Mouse (Mus musculus): ENCODE measurements around the gene Fam198a.

The Fam198a gene

GRCm38 (mm10) chr9:121981466-121982105 lies 30.8 kb downstream of the Fam198a start:
- DNase-seq (ENCODE audit: low read depth, low spot score): peak; percentile 3

GRCm38 (mm10) chr9:121982214-121982613 lies 31.4 kb downstream of the Fam198a start:
- DNase-seq (ENCODE audit: low read depth, low spot score): no peak

GRCm38 (mm10) chr9:121982665-121983064 lies 31.9 kb downstream of the Fam198a start:
- peak; percentile 79 for DNase-seq (ENCODE audit: low read depth, low spot score)

- DNase-seq (ENCODE audit: low read depth, low spot score): peak; percentile 73
Observed at GRCm38 (mm10) chr9:121983504-121983903, 32.7 kb downstream of the Fam198a start.

GRCm38 (mm10) chr9:121984465-121985461 lies 34.0 kb downstream of the Fam198a start:
- DNase-seq (ENCODE audit: low read depth, low spot score): peak; percentile 78

GRCm38 (mm10) chr9:121988910-121989309 lies 38.1 kb downstream of the Fam198a start:
- no peak for DNase-seq (ENCODE audit: low read depth, low spot score)

- DNase-seq (ENCODE audit: low read depth, low spot score): peak; percentile 93
Observed at GRCm38 (mm10) chr9:121989536-121989935, 38.7 kb downstream of the Fam198a start.

GRCm38 (mm10) chr9:121991041-121991440 lies 40.3 kb downstream of the Fam198a start:
- DNase-seq (ENCODE audit: low read depth, low spot score): no peak

- DNase-seq (ENCODE audit: low read depth, low spot score): no peak
Observed at GRCm38 (mm10) chr9:121993047-121993446, 42.3 kb downstream of the Fam198a start.

- no peak for DNase-seq (ENCODE audit: low read depth, low spot score)
Observed at GRCm38 (mm10) chr9:121995077-121995476, 44.3 kb downstream of the Fam198a start.

- DNase-seq (ENCODE audit: low read depth, low spot score): peak; percentile 86
Observed at GRCm38 (mm10) chr9:121995508-121996131, 44.8 kb downstream of the Fam198a start.

- no peak for DNase-seq (ENCODE audit: low read depth, low spot score)
Observed at GRCm38 (mm10) chr9:121997010-121997409, 46.2 kb downstream of the Fam198a start, which contains the start of gene Pomgnt2. TSS of gene Pomgnt2 (minus strand) at chr9:121997110.

- DNase-seq (ENCODE audit: low read depth, low spot score): no peak
Observed at GRCm38 (mm10) chr9:121997978-121998377, 47.2 kb downstream of the Fam198a start.

GRCm38 (mm10) chr9:122006175-122006574 lies 55.4 kb downstream of the Fam198a start:
- DNase-seq (ENCODE audit: low read depth, low spot score): no peak

GRCm38 (mm10) chr9:122006609-122007008 lies 55.8 kb downstream of the Fam198a start:
- DNase-seq (ENCODE audit: low read depth, low spot score): peak; percentile 55

GRCm38 (mm10) chr9:122008876-122009275 lies 58.1 kb downstream of the Fam198a start:
- no peak for DNase-seq (ENCODE audit: low read depth, low spot score)

- no peak for DNase-seq (ENCODE audit: low read depth, low spot score)
Observed at GRCm38 (mm10) chr9:122010751-122011150, 60.0 kb downstream of the Fam198a start.

GRCm38 (mm10) chr9:122012816-122013215 lies 62.0 kb downstream of the Fam198a start:
- no peak for DNase-seq (ENCODE audit: low read depth, low spot score)

GRCm38 (mm10) chr9:122013629-122014028 lies 62.8 kb downstream of the Fam198a start:
- no peak for DNase-seq (ENCODE audit: low read depth, low spot score)

- DNase-seq (ENCODE audit: low read depth, low spot score): peak; percentile 85
Observed at GRCm38 (mm10) chr9:122014241-122014667, 63.5 kb downstream of the Fam198a start.

GRCm38 (mm10) chr9:122018079-122018478 lies 67.3 kb downstream of the Fam198a start:
- no peak for DNase-seq (ENCODE audit: low read depth, low spot score)

All from R1 (cell line).